Mouse (Mus musculus): ENCODE results near the gene Nhlh1.

The Nhlh1 gene

GRCm38 (mm10) chr1:172052766-172053279 lies 4.5 kb downstream of the Nhlh1 start:
- no peak for DNase-seq

- no peak for DNase-seq
Measured at GRCm38 (mm10) chr1:172049131-172049782, 8.1 kb downstream of the Nhlh1 start.

- no peak for DNase-seq
Measured at GRCm38 (mm10) chr1:172048241-172048734, 9.1 kb downstream of the Nhlh1 start.

GRCm38 (mm10) chr1:172046938-172047337 lies 10.4 kb downstream of the Nhlh1 start:
- peak; percentile 83 for DNase-seq

GRCm38 (mm10) chr1:172046410-172046809 lies 11.0 kb downstream of the Nhlh1 start:
- no peak for DNase-seq

- DNase-seq: no peak
Measured at GRCm38 (mm10) chr1:172029914-172030313, 27.5 kb downstream of the Nhlh1 start.

- DNase-seq: no peak
Measured at GRCm38 (mm10) chr1:172028394-172029275, 28.7 kb downstream of the Nhlh1 start, which contains the start of gene Vangl2. Vangl2 (minus strand) TSS chr1:172028444.

- no peak for DNase-seq
Measured at GRCm38 (mm10) chr1:172027809-172028102, 29.6 kb downstream of the Nhlh1 start.

GRCm38 (mm10) chr1:172027010-172027808 lies 30.2 kb downstream of the Nhlh1 start:
- DNase-seq: peak; percentile 89

- peak; percentile 19 to 30 for DNase-seq
Measured at GRCm38 (mm10) chr1:172026201-172026901, 31.0 kb downstream of the Nhlh1 start.

- no peak for DNase-seq
Measured at GRCm38 (mm10) chr1:172025201-172025904, 32.0 kb downstream of the Nhlh1 start.

GRCm38 (mm10) chr1:172024140-172024895 lies 33.1 kb downstream of the Nhlh1 start:
- no peak for DNase-seq

GRCm38 (mm10) chr1:172019863-172020521 lies 37.4 kb downstream of the Nhlh1 start:
- no peak for DNase-seq

GRCm38 (mm10) chr1:172019339-172019738 lies 38.0 kb downstream of the Nhlh1 start:
- peak; percentile 22 to 28 for DNase-seq

GRCm38 (mm10) chr1:172018336-172019311 lies 38.7 kb downstream of the Nhlh1 start:
- DNase-seq: no peak

GRCm38 (mm10) chr1:172017517-172018070 lies 39.8 kb downstream of the Nhlh1 start:
- no peak for DNase-seq

GRCm38 (mm10) chr1:172016660-172017516 lies 40.5 kb downstream of the Nhlh1 start:
- DNase-seq: no peak

GRCm38 (mm10) chr1:172016031-172016430 lies 41.3 kb downstream of the Nhlh1 start:
- DNase-seq: no peak
